Mouse (Mus musculus) midbrain, embryonic 15.5 days (tissue): Measurements from ENCODE around the gene Tril. TPM values are rescaled to one million over a fixed set of nuclear protein-coding genes. Genes with fewer than 3 reads are reported as not detected.
A peak's percentile ranks its signal among the peaks of the same experiment; 100 is the strongest.

Experiments used
- ATAC-seq: fragments of 200-750 bp; cut with Nextera tagmentation; replicated peaks from 2 replicates; pipeline ENCODE4 v1.8.0; 2017; ENCODE audit warnings: moderate TSS enrichment
- H3K27ac ChIP-seq: fragments of 300-500 bp; sonication (generic); 2 replicates; pipeline ENCODE4 v1.5.1; 2015; ENCODE audit warnings: mild to moderate bottlenecking, inconsistent platforms
- H3K27me3 ChIP-seq: fragments of 300-500 bp; sonication (generic); replicated peaks from 2 replicates; pipeline ENCODE4 v1.6.1; 2015; ENCODE audit warnings: inconsistent platforms
- H3K36me3 ChIP-seq: fragments of 300-500 bp; sonication (generic); replicated peaks from 2 replicates; pipeline ENCODE4 v1.6.1; 2015; ENCODE audit warnings: inconsistent platforms
- H3K4me1 ChIP-seq: fragments of 300-500 bp; sonication (generic); 2 replicates; pipeline ENCODE4 v1.6.1; 2015; ENCODE audit warnings: inconsistent platforms
- H3K4me2 ChIP-seq: fragments of 300-500 bp; sonication (generic); 2 replicates; pipeline ENCODE4 v1.6.1; 2015; ENCODE audit warnings: inconsistent platforms, mild to moderate bottlenecking, moderate library complexity
- H3K4me3 ChIP-seq: fragments of 300-500 bp; sonication (generic); 2 replicates; pipeline ENCODE4 v1.5.1; 2015; ENCODE audit warnings: mild to moderate bottlenecking, inconsistent platforms
- H3K9ac ChIP-seq: fragments of 300-500 bp; sonication (generic); 2 replicates; pipeline ENCODE4 v1.6.1; 2015; ENCODE audit warnings: mild to moderate bottlenecking, inconsistent platforms
- H3K9me3 ChIP-seq: fragments of 300-500 bp; sonication (generic); 2 replicates; pipeline ENCODE4 v1.6.1; 2016; ENCODE audit warnings: inconsistent platforms
- WGBS: fragments of 180-500 bp; shearing (Covaris S2); methylation state at CpG from one replicate; pipeline ENCODE4 v1.1.7; 2015; ENCODE audit warnings: mixed read lengths; 5-methylcytosine and 5-hydroxymethylcytosine counted together
- polyA plus RNA-seq: library from polyadenylated mRNA; unstranded; fragments of >200 nt; fragmentation: Nextera tagmentation; extraction: Ambion mirVana; gene quantifications from 2 replicates; pipeline ENCODE4 v1.2.1, GENCODE M21; 2015

Tril gene
- polyA plus RNA-seq = 13.1 and 13.9 TPM in 2 replicates

- under 1% methylated on average over 43 of the region's 43 CpGs for WGBS
Observed at GRCm38 (mm10) chr6:53820486-53820985, at the start of gene Tril. Gene Tril (minus strand): TSS chr6:53820830.

GRCm38 (mm10) chr6:53863011-53863410 lies 42.4 kb upstream of the Tril start:
- no peak overlapping the region for H3K4me3 ChIP-seq
- no peaks in the 10 kb centered on the region for H3K36me3 ChIP-seq
- no peaks in the 10 kb centered on the region for H3K4me1 ChIP-seq
- H3K9ac ChIP-seq = no peak overlapping the region
- H3K27ac ChIP-seq = no peak overlapping the region
- 71% methylated on average over 2 of the region's 2 CpGs for WGBS
- H3K27me3 ChIP-seq = no peaks in the 10 kb centered on the region
- no peaks in the 10 kb centered on the region for H3K9me3 ChIP-seq
- H3K4me2 ChIP-seq = no peak overlapping the region
- no peak for ATAC-seq

More at GRCm38 (mm10) chr6:53820486-53820985, at the start of gene Tril:
- peak within 1 kb of the TSS; percentile 97 for H3K4me2 ChIP-seq
- H3K9me3 ChIP-seq = no peaks in the 10 kb centered on the region
- H3K36me3 ChIP-seq = no peaks in the 10 kb centered on the region
- peak; percentile 56 for ATAC-seq
- peak within 1 kb of the TSS; percentile 50 for H3K4me3 ChIP-seq
- H3K27ac ChIP-seq = peak within 1 kb of the TSS; percentile 72
- peak within 1 kb of the TSS; percentile 47 for H3K9ac ChIP-seq
- H3K27me3 ChIP-seq = peaks cover 49% of the 10 kb centered on the region
- H3K4me1 ChIP-seq = peaks cover 42% of the 10 kb centered on the region

GRCm38 (mm10) chr6:53859106-53859505 lies 38.5 kb upstream of the Tril start:
- Histone ChIP-seq H3K27me3 (no peaks in the 10 kb centered on the region), H3K4me3 (no peak overlapping the region), H3K9ac (no peak overlapping the region), H3K4me1 (peaks cover 6% of the 10 kb centered on the region; the same call in 1 of the 2 replicates), H3K9me3 (no peaks in the 10 kb centered on the region), H3K36me3 (no peaks in the 10 kb centered on the region), H3K27ac (no peak overlapping the region), H3K4me2 (no peak overlapping the region)
- no peak for ATAC-seq
- 29% methylated on average over 1 of the region's 1 CpGs for WGBS

GRCm38 (mm10) chr6:53857822-53858221 lies 37.2 kb upstream of the Tril start:
- 56% methylated on average over 7 of the region's 7 CpGs for whole genome bisulfite sequencing
- no peak overlapping the region for H3K4me2 ChIP-seq
- ATAC-seq = no peak

GRCm38 (mm10) chr6:53856775-53857174 lies 36.1 kb upstream of the Tril start:
- peaks cover 6% of the 10 kb centered on the region; the same call in 1 of the 2 replicates for H3K4me1 ChIP-seq
- no peak for ATAC-seq
- H3K36me3 ChIP-seq = no peaks in the 10 kb centered on the region
- WGBS = 79% methylated on average over 2 of the region's 2 CpGs
- no peaks in the 10 kb centered on the region for H3K27me3 ChIP-seq
- H3K4me3 ChIP-seq = no peak overlapping the region
- H3K9ac ChIP-seq = no peak overlapping the region
- no peak overlapping the region for H3K4me2 ChIP-seq
- H3K27ac ChIP-seq = no peak overlapping the region
- H3K9me3 ChIP-seq = no peaks in the 10 kb centered on the region

More at GRCm38 (mm10) chr6:53857822-53858221, 37.2 kb upstream of the Tril start:
- H3K4me1 ChIP-seq = peaks cover 6% of the 10 kb centered on the region; the same call in 1 of the 2 replicates
- no peaks in the 10 kb centered on the region for H3K9me3 ChIP-seq
- H3K27me3 ChIP-seq = no peaks in the 10 kb centered on the region
- H3K36me3 ChIP-seq = no peaks in the 10 kb centered on the region
- no peak overlapping the region for H3K27ac ChIP-seq
- H3K4me3 ChIP-seq = no peak overlapping the region
- no peak overlapping the region for H3K9ac ChIP-seq

- 66% methylated on average over 12 of the region's 12 CpGs for WGBS
Observed at GRCm38 (mm10) chr6:53854971-53855856, 34.6 kb upstream of the Tril start.

GRCm38 (mm10) chr6:53854226-53854625 lies 33.6 kb upstream of the Tril start:
- no peak overlapping the region for H3K4me2 ChIP-seq
- no peaks in the 10 kb centered on the region for H3K36me3 ChIP-seq
- H3K4me3 ChIP-seq = no peak overlapping the region
- H3K4me1 ChIP-seq = peaks cover 6% of the 10 kb centered on the region; the same call in 1 of the 2 replicates
- 76% methylated on average over 2 of the region's 2 CpGs for WGBS
- H3K27ac ChIP-seq = no peak overlapping the region
- ATAC-seq = no peak
- H3K27me3 ChIP-seq = no peaks in the 10 kb centered on the region
- no peaks in the 10 kb centered on the region for H3K9me3 ChIP-seq
- no peak overlapping the region for H3K9ac ChIP-seq

More at GRCm38 (mm10) chr6:53854971-53855856, 34.6 kb upstream of the Tril start:
- Histone ChIP-seq H3K27me3 (no peaks in the 10 kb centered on the region), H3K36me3 (no peaks in the 10 kb centered on the region), H3K4me1 (peaks cover 6% of the 10 kb centered on the region; the same call in 1 of the 2 replicates), H3K4me3 (no peak overlapping the region), H3K9me3 (no peaks in the 10 kb centered on the region), H3K9ac (no peak overlapping the region), H3K4me2 (no peak overlapping the region), H3K27ac (no peak overlapping the region)
- peak; percentile 60 for ATAC-seq

GRCm38 (mm10) chr6:53853546-53853945 lies 32.9 kb upstream of the Tril start:
- Histone ChIP-seq H3K27me3 (no peaks in the 10 kb centered on the region), H3K36me3 (no peaks in the 10 kb centered on the region), H3K4me1 (peaks cover 6% of the 10 kb centered on the region; the same call in 1 of the 2 replicates), H3K4me2 (no peak overlapping the region), H3K9me3 (no peaks in the 10 kb centered on the region), H3K9ac (no peak overlapping the region), H3K27ac (no peak overlapping the region), H3K4me3 (no peak overlapping the region)
- no peak for ATAC-seq
- WGBS = 86% methylated on average over 3 of the region's 3 CpGs

- H3K4me1 ChIP-seq = no peaks in the 10 kb centered on the region
- H3K9ac ChIP-seq = no peak overlapping the region
- H3K9me3 ChIP-seq = no peaks in the 10 kb centered on the region
- H3K27me3 ChIP-seq = no peaks in the 10 kb centered on the region
- 95% methylated on average over 17 of the region's 17 CpGs for WGBS
- no peaks in the 10 kb centered on the region for H3K36me3 ChIP-seq
- H3K4me2 ChIP-seq = no peak overlapping the region
- H3K27ac ChIP-seq = no peak overlapping the region
- ATAC-seq = no peak
- no peak overlapping the region for H3K4me3 ChIP-seq
Observed at GRCm38 (mm10) chr6:53844626-53845025, 24.0 kb upstream of the Tril start.

GRCm38 (mm10) chr6:53825213-53825612 lies 4.6 kb upstream of the Tril start:
- H3K9me3 ChIP-seq = no peaks in the 10 kb centered on the region
- peaks cover 19% of the 10 kb centered on the region for H3K27me3 ChIP-seq
- H3K36me3 ChIP-seq = no peaks in the 10 kb centered on the region
- H3K4me1 ChIP-seq = peaks cover 14% of the 10 kb centered on the region
- ATAC-seq = no peak
- no peak overlapping the region for H3K4me2 ChIP-seq
- no peak overlapping the region for H3K4me3 ChIP-seq
- WGBS = 63% methylated on average over 4 of the region's 4 CpGs
- no peak overlapping the region for H3K27ac ChIP-seq
- no peak overlapping the region for H3K9ac ChIP-seq

- 1% methylated on average over 18 of the region's 18 CpGs for WGBS
- Histone ChIP-seq H3K9ac (peak overlapping the region; percentile 47), H3K27me3 (peaks cover 49% of the 10 kb centered on the region), H3K4me1 (peaks cover 42% of the 10 kb centered on the region), H3K36me3 (no peaks in the 10 kb centered on the region), H3K4me3 (peak overlapping the region; percentile 50), H3K9me3 (no peaks in the 10 kb centered on the region), H3K4me2 (peak overlapping the region; percentile 97), H3K27ac (peak overlapping the region; percentile 72; the same call in 1 of the 2 replicates)
- ATAC-seq = no peak
Observed at GRCm38 (mm10) chr6:53821041-53821501, 441 bp upstream of the Tril start.

- peaks cover 42% of the 10 kb centered on the region for H3K4me1 ChIP-seq
- no peak for ATAC-seq
- under 1% methylated on average over 64 of the region's 64 CpGs for WGBS
- peaks cover 49% of the 10 kb centered on the region for H3K27me3 ChIP-seq
- peak overlapping the region; percentile 97 for H3K4me2 ChIP-seq
- H3K9ac ChIP-seq = peak overlapping the region; percentile 47
- peak overlapping the region; percentile 72 for H3K27ac ChIP-seq
- no peaks in the 10 kb centered on the region for H3K9me3 ChIP-seq
- peak overlapping the region; percentile 50 for H3K4me3 ChIP-seq
- H3K36me3 ChIP-seq = no peaks in the 10 kb centered on the region
Observed at GRCm38 (mm10) chr6:53819761-53820485, 707 bp downstream of the Tril start.
